Mouse (Mus musculus): ENCODE data around the gene Dppa5a.

DNA sequence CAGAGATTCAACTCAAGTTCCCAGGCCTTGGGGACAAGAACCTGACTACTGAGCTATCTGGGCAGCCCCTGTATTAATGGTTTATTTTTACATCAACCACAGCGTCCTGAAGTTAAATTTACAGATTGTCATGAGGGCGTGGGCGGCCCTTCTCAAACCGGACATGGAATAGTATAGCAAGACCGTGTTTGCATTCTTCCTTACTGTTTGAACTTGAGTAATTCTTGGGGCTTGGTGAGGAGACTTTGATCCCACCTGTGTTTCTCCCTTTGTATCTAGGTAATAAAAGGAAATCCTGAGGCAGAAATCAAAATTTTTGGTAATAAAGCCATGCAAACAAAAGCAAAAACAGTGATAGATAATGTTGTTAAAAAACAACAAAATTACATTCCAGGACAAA lies 32.6 kb upstream of the Dppa5a start:
- TF ChIP-seq GATA1 (IDR thresholded peaks at IDR 0.05; ENCODE audit: borderline replicate concordance, low read length) (no peak), FLI1 (IDR thresholded peaks at IDR 0.05; ENCODE audit: low read length) (no peak)
